15 mouse cellular contexts compared by ENCODE assay signal in genomic region chr5:47469394-47469793, GRCm38 (mm10).
DNase-seq lines count a peak whose midpoint lies in the region; ATAC-seq lines count a peak whose summit lies in the region.
"Had no signal": no experiment of that assay in that cellular context is flagged by ENCODE, and none has a peak within 500 bp of the region (broad histone marks: within the 10 kb centered on the region; RNA-seq: fewer than 3 reads in every experiment).

No protein-coding gene starts in this region.

- WGBS in embryonic facial prominence, embryonic 11.5 days: 59% methylated on average over 5 of the region's 5 CpGs
- 67% methylated on average over 5 of the region's 5 CpGs for WGBS in embryonic facial prominence, embryonic 10.5 days

- DNase-seq in embryonic facial prominence, embryonic 11.5 days (ENCODE audit: low spot score): peak; percentile 21
- DNase-seq in embryonic facial prominence, embryonic 10.5 days (ENCODE audit: low spot score): no peak
- peak; percentile 53 for DNase-seq in lung, postnatal 36 days
- DNase-seq in lung, postnatal 14 days: no peak
- no peak for DNase-seq in spleen, postnatal 36 days (ENCODE audit: low spot score in 2 of 2)
- no peak for DNase-seq in spleen, adult 12 weeks (ENCODE audit: low spot score)
- DNase-seq: cerebellum, adult 11-12 months; layer of hippocampus, adult 9-11 months had no signal

- no peak overlapping the region for H3K27ac ChIP-seq in embryonic facial prominence, embryonic 11.5 days (replicated peaks; ENCODE audit: low read depth, low read length)
- H3K27ac ChIP-seq in embryonic facial prominence, embryonic 10.5 days (replicated peaks): no peak overlapping the region
- H3K27ac ChIP-seq: heart, embryonic 13.5 days; hindbrain, embryonic 15.5 days; liver, embryonic 14.5 days had no signal

- no peak overlapping the region for H3K4me3 ChIP-seq in embryonic facial prominence, embryonic 11.5 days (ENCODE audit: low read depth, low read length)
- no peak overlapping the region for H3K4me3 ChIP-seq in embryonic facial prominence, embryonic 10.5 days
- H3K4me3 ChIP-seq: erythroblast, embryonic 14.5 days; heart, embryonic 13.5 days; hindbrain, embryonic 15.5 days had no signal

- no peak overlapping the region for H3K4me2 ChIP-seq in embryonic facial prominence, embryonic 11.5 days (ENCODE audit: low read depth, low read length)
- H3K4me2 ChIP-seq: heart, embryonic 13.5 days; hindbrain, embryonic 15.5 days; midbrain, embryonic 11.5 days had no signal

- H3K4me1 ChIP-seq in embryonic facial prominence, embryonic 11.5 days (ENCODE audit: control insufficient read depth, insufficient read depth, low read length): no peaks in the 10 kb centered on the region
- no peaks in the 10 kb centered on the region for H3K4me1 ChIP-seq in embryonic facial prominence, embryonic 10.5 days
- H3K4me1 ChIP-seq: hindbrain, embryonic 15.5 days had no signal

- H3K9ac ChIP-seq in embryonic facial prominence, embryonic 11.5 days (replicated peaks; ENCODE audit: low read length): no peak overlapping the region
- H3K9ac ChIP-seq: heart, embryonic 13.5 days; hindbrain, embryonic 15.5 days; liver, embryonic 14.5 days had no signal

- no peaks in the 10 kb centered on the region for H3K36me3 ChIP-seq in embryonic facial prominence, embryonic 11.5 days (replicated peaks; ENCODE audit: control insufficient read depth, insufficient read depth, low read depth, low read length)
- H3K36me3 ChIP-seq in embryonic facial prominence, embryonic 10.5 days (replicated peaks): no peaks in the 10 kb centered on the region
- H3K36me3 ChIP-seq: heart, embryonic 13.5 days; hindbrain, embryonic 15.5 days had no signal

- ATAC-seq in embryonic facial prominence, embryonic 11.5 days (replicated peaks; ENCODE audit: insufficient number of reproducible peaks, low FRiP score, low TSS enrichment, low read depth): no peak
- peak; percentile 97 for ATAC-seq in common myeloid progenitor, adult 5-6 weeks (replicated peaks; ENCODE audit: low read depth, poor library complexity, severe bottlenecking)
- no peak for ATAC-seq in monocyte, adult 5-6 weeks (replicated peaks; ENCODE audit: insufficient number of reproducible peaks, low FRiP score, low TSS enrichment, poor library complexity, severe bottlenecking)

- no peaks in the 10 kb centered on the region for H3K9me3 ChIP-seq in embryonic facial prominence, embryonic 11.5 days (replicated peaks; ENCODE audit: control insufficient read depth, low read length)
- H3K9me3 ChIP-seq in embryonic facial prominence, embryonic 10.5 days: no peaks in the 10 kb centered on the region
- H3K9me3 ChIP-seq: hindbrain, embryonic 15.5 days had no signal

- no peaks in the 10 kb centered on the region for H3K27me3 ChIP-seq in embryonic facial prominence, embryonic 11.5 days (ENCODE audit: control insufficient read depth, insufficient read depth, low read length)
- no peaks in the 10 kb centered on the region for H3K27me3 ChIP-seq in embryonic facial prominence, embryonic 10.5 days (replicated peaks; ENCODE audit: low read depth, poor library complexity, severe bottlenecking)
- H3K27me3 ChIP-seq: heart, embryonic 13.5 days; hindbrain, embryonic 15.5 days had no signal

Comparison
In these comparisons a context has a peak if more than half of its experiments do, and no peak if none do; other contexts are left out.
1. DNase-seq: peak in embryonic facial prominence, embryonic 11.5 days (single experiment) and lung, postnatal 36 days (single experiment); none in embryonic facial prominence, embryonic 10.5 days (single experiment), lung, postnatal 14 days (single experiment), spleen, postnatal 36 days (0 of 2) and spleen, adult 12 weeks (single experiment).